Mouse (Mus musculus): ENCODE results near the gene Ica1.

DNA sequence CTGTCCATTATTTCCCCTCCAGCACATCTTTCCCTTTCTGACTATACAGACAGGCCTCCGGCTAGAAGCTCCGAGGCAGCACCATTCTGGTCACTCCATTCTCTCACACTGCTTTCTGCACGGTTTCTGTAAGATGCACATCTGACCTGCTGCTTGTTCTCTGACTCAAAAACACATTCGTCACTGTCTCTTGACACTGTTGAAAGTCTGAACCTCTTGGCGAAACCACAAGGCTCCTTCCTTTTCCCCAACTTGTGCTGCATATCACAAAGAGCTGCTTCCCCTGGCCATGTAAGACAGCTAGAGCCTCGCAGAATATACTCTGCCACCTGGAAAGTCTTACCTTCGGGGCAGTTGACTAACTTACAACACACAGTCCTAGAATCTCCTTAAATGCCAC lies 6.7 kb downstream of the Ica1 start:
- TF ChIP-seq CTCF (IDR thresholded peaks at IDR 0.05; ENCODE audit: borderline replicate concordance, insufficient read depth, low read depth, low read length) (no peak), POLR2A (IDR thresholded peaks at IDR 0.05; ENCODE audit: borderline replicate concordance, insufficient read depth, low read length) (no peak)

Data from cerebellum, adult 2 months (tissue).